Mouse (Mus musculus) liver, embryonic 16.5 days (tissue): Measurements from ENCODE around the gene Gm10217. TPM values are rescaled to one million over a fixed set of nuclear protein-coding genes. Genes with fewer than 3 reads are reported as not detected.

Experiments
- ATAC-seq: fragments of 200-750 bp; cut with Nextera tagmentation; 2 replicates; pipeline ENCODE4 v1.8.0; 2017; ENCODE audit warnings: low read depth, mild to moderate bottlenecking, moderate number of reproducible peaks, moderate library complexity
- H3K27ac ChIP-seq: fragments of 300-500 bp; sonication (generic); 2 replicates; pipeline ENCODE4 v1.5.1; 2014; ENCODE audit warnings: mild to moderate bottlenecking, low read length
- H3K27me3 ChIP-seq: fragments of 300-500 bp; sonication (generic); 2 replicates; pipeline ENCODE4 v1.6.1; 2014; ENCODE audit warnings: low read depth, low read length, mixed read lengths; ENCODE audit not compliant: control insufficient read depth, insufficient read depth
- H3K36me3 ChIP-seq: fragments of 300-500 bp; sonication (generic); 2 replicates; pipeline ENCODE4 v1.6.1; 2014; ENCODE audit warnings: mild to moderate bottlenecking; ENCODE audit not compliant: control insufficient read depth, insufficient read depth
- H3K4me1 ChIP-seq: fragments of 300-500 bp; sonication (generic); 2 replicates; pipeline ENCODE4 v1.6.1; 2014; ENCODE audit warnings: low read depth, low read length, mixed read lengths; ENCODE audit not compliant: control insufficient read depth
- H3K4me2 ChIP-seq: fragments of 300-500 bp; sonication (generic); 2 replicates; pipeline ENCODE4 v1.6.1; 2014; ENCODE audit warnings: low read depth, low read length, mixed read lengths
- H3K4me3 ChIP-seq: fragments of 300-500 bp; sonication (generic); 2 replicates; pipeline ENCODE4 v1.5.1; 2014; ENCODE audit warnings: low read depth, mild to moderate bottlenecking, low read length
- H3K9ac ChIP-seq: fragments of 300-500 bp; sonication (generic); 2 replicates; pipeline ENCODE4 v1.6.1; 2014; ENCODE audit warnings: low read depth, low read length
- H3K9me3 ChIP-seq: fragments of 300-500 bp; sonication (generic); replicated peaks from 2 replicates; pipeline ENCODE4 v1.6.1; 2016; ENCODE audit warnings: low read length; ENCODE audit not compliant: control insufficient read depth
- WGBS: fragments of 180-500 bp; shearing (Covaris S2); extraction: QIAGEN DNeasy Blood & Tissue Kit; methylation state at CpG from one replicate; pipeline ENCODE4 v1.1.7; 2014; ENCODE audit not compliant: insufficient replicate concordance; 5-methylcytosine and 5-hydroxymethylcytosine counted together
- polyA plus RNA-seq: library from polyadenylated mRNA; unstranded; fragments of >200 nt; fragmentation: Nextera tagmentation; extraction: Ambion mirVana; gene quantifications from 2 replicates; pipeline ENCODE4 v1.2.1, GENCODE M21; 2015

Gene Gm10217
- polyA plus RNA-seq, 1 experiment from 2014 or later = not detected

DNA sequence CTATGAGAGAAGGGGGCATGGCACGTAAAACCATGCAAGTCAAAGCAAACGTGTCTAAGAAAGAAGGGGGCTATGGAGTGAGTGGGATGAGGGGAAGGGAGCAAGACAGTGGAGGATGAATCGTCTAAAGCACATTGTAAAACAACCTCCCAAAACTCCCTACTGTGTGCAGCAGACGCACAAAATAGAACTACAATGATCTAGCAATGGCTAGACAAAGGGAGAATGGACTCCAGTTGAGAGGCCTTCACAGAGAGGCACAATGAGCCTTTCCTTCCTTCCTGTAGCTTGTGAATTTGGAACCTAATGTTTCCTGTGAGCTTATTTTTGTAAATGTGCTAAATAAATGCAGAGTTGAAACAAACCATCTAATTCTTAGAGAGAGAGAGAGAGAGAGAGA lies 22.7 kb downstream of the Gm10217 start:
- Histone ChIP-seq H3K9me3 (no peaks in the 10 kb centered on the region), H3K4me3 (no peak overlapping the region), H3K9ac (no peak overlapping the region), H3K27ac (no peak overlapping the region), H3K36me3 (no peaks in the 10 kb centered on the region), H3K4me2 (no peak overlapping the region), H3K27me3 (no peaks in the 10 kb centered on the region), H3K4me1 (no peaks in the 10 kb centered on the region)
- ATAC-seq = no peak
- 50% methylated on average over 4 of the region's 4 CpGs for WGBS

DNA sequence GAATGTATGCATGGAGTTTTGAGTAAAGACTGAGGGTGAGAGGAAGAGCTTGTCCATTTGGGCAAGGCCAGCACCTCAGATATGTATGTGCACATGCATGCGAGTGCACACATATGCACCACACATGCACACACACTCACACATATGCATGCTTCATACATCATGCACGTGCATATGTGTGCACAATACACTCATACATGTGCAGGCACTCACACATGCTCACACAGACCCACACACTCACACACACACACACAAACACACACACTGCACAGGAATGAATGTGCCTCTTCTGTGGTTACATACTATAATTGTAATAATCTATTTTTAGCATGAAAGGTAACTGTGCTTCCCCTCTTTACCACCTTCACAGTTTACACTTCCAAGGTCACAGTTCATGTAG lies 35.1 kb downstream of the Gm10217 start:
- no peak overlapping the region for H3K4me3 ChIP-seq
- H3K4me2 ChIP-seq = no peak overlapping the region
- 0 out of 2 replicates have a peak, but pooled peaks cover 2% of the 10 kb centered on the region for H3K9me3 ChIP-seq
- no peak overlapping the region for H3K27ac ChIP-seq
- no peaks in the 10 kb centered on the region for H3K36me3 ChIP-seq
- ATAC-seq = no peak
- WGBS = 63% methylated on average over 2 of the region's 2 CpGs
- no peak overlapping the region for H3K9ac ChIP-seq
- H3K4me1 ChIP-seq = no peaks in the 10 kb centered on the region
- H3K27me3 ChIP-seq = no peaks in the 10 kb centered on the region

DNA sequence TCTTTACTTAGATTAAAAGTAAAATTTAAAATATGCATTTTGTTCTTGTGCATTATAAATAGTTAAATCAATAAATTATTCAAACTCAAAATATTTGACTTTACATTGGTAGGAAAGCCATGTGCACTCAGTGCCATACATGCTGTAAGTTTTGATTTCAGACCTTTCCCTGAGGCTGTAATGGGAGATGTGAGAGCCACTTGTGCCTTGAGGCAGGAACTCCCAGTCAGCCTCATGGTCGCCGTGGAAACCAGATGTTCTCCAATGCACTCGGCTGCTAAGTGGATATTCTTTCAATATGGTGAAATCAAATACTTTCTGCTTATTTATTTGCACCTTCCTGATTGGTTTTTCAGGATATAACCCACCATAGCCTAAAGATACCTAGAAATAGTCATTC lies 35.6 kb downstream of the Gm10217 start:
- no peak overlapping the region for H3K4me3 ChIP-seq
- H3K27me3 ChIP-seq = no peaks in the 10 kb centered on the region
- ATAC-seq = no peak
- no peak overlapping the region for H3K4me2 ChIP-seq
- no peaks in the 10 kb centered on the region for H3K36me3 ChIP-seq
- H3K27ac ChIP-seq = no peak overlapping the region
- H3K9me3 ChIP-seq = 0 out of 2 replicates have a peak, but pooled peaks cover 2% of the 10 kb centered on the region
- 61% methylated on average over 3 of the region's 3 CpGs for WGBS
- no peaks in the 10 kb centered on the region for H3K4me1 ChIP-seq
- H3K9ac ChIP-seq = no peak overlapping the region

Other genes with a start within 250 kb of the Gm10217 start
- gene Fam155a, start 93.1 kb upstream of the Gm10217 start, polyA plus RNA-seq = 0.05 and 0.12 TPM in 2 replicates
- 0.81 and 0.90 TPM in 2 replicates for gene Lig4, start 113.4 kb downstream of the Gm10217 start, polyA plus RNA-seq
- gene Abhd13, start 113.5 kb downstream of the Gm10217 start, polyA plus RNA-seq = 4.2 and 4.4 TPM in 2 replicates
- gene Tnfsf13b, start 142.2 kb downstream of the Gm10217 start, polyA plus RNA-seq = 0.61 and 0.78 TPM in 2 replicates